Mouse (Mus musculus): ENCODE measurements around the gene Cyb561d2. TPM values are rescaled to one million over a fixed set of nuclear protein-coding genes. Genes with fewer than 3 reads are reported as not detected.

The Cyb561d2 gene
- total and polyA plus RNA-seq, 3 experiments = 23.8 to 37.8 (median 35.7) TPM

GRCm38 (mm10) chr9:107545602-107546001, 3.6 kb upstream of the Cyb561d2 start (continued):
- TF ChIP-seq E2F4 (IDR thresholded peaks at IDR 0.05; ENCODE audit: insufficient replicate concordance, low read depth, low read length) = no peak
- TF ChIP-seq EP300 (IDR thresholded peaks at IDR 0.05; ENCODE audit: low read length) = no peak
- TF ChIP-seq SMC3 (IDR thresholded peaks at IDR 0.05; ENCODE audit: low read depth, low read length) = peak; percentile 45; the same call in 1 of the 2 replicates
- no peak for TF ChIP-seq USF2 (conservative IDR thresholded peaks at IDR 0.05; ENCODE audit: low read depth, low read length)
- TF ChIP-seq GABPA (IDR thresholded peaks at IDR 0.05; ENCODE audit: insufficient replicate concordance, low read depth, low read length) = no peak
- TF ChIP-seq TBP (conservative IDR thresholded peaks at IDR 0.05; ENCODE audit: low read depth, low read length) = no peak
- TF ChIP-seq CHD1 (IDR thresholded peaks at IDR 0.05; ENCODE audit: low read depth, low read length) = no peak
- no peak for TF ChIP-seq BHLHE40 (IDR thresholded peaks at IDR 0.05; ENCODE audit: low read depth, low read length)
- TF ChIP-seq CTCF (conservative IDR thresholded peaks at IDR 0.05 in 1 of 2, IDR thresholded peaks at IDR 0.05 in 1 of 2; ENCODE audit: low read depth in 2 of 2, low read length in 2 of 2) = peak; percentile 82 to 91
- peak; percentile 28; the same call in 1 of the 2 replicates for TF ChIP-seq TCF12 (IDR thresholded peaks at IDR 0.05; ENCODE audit: low read depth, low read length)

- Histone ChIP-seq H3K4me1 (ENCODE audit: control insufficient read depth in 1 of 2, insufficient read depth in 2 of 2) (peaks cover 5 to 45% of the 10 kb centered on the region in 2 experiments; a peak in 2 of 4 replicates), H3K4me3 (replicated peaks in 1 of 3; ENCODE audit: low read depth in 2 of 3, low read length in 2 of 3, poor library complexity in 1 of 3) (no peak overlapping the region), H3K9ac (ENCODE audit: insufficient read depth, low read depth) (no peak overlapping the region), H3K27ac (ENCODE audit: insufficient read depth, low read depth) (no peak overlapping the region), H3K9me3 (replicated peaks; ENCODE audit: low read length) (no peaks in the 10 kb centered on the region), H3K27me3 (replicated peaks) (no peaks in the 10 kb centered on the region), H3K4me2 (ENCODE audit: insufficient read depth, low read depth, poor library complexity, severe bottlenecking) (no peak overlapping the region), H3K36me3 (replicated peaks in 1 of 2; ENCODE audit: control insufficient read depth in 1 of 2, insufficient read depth in 1 of 2, low read length in 1 of 2) (peaks cover 19 to 29% of the 10 kb centered on the region in 2 experiments), H3K79me2 (replicated peaks; ENCODE audit: control insufficient read depth, extremely low read depth, insufficient read depth, poor library complexity, severe bottlenecking) (no peaks in the 10 kb centered on the region)
- TF ChIP-seq RAD21 (IDR thresholded peaks at IDR 0.05; ENCODE audit: low read depth, low read length) (no peak), EP300 (IDR thresholded peaks at IDR 0.05; ENCODE audit: low read length) (no peak), POLR2AphosphoS2 (IDR thresholded peaks at IDR 0.05; ENCODE audit: low read depth, low read length) (no peak), E2F4 (IDR thresholded peaks at IDR 0.05; ENCODE audit: insufficient replicate concordance, low read depth, low read length) (no peak), USF2 (conservative IDR thresholded peaks at IDR 0.05; ENCODE audit: low read depth, low read length) (no peak), CHD1 (IDR thresholded peaks at IDR 0.05; ENCODE audit: low read depth, low read length) (no peak), USF1 (IDR thresholded peaks at IDR 0.05; ENCODE audit: low read depth, low read length) (no peak), TBP (conservative IDR thresholded peaks at IDR 0.05; ENCODE audit: low read depth, low read length) (no peak), ELF1 (IDR thresholded peaks at IDR 0.05; ENCODE audit: low read depth, low read length) (no peak), MAZ (IDR thresholded peaks at IDR 0.05; ENCODE audit: low read depth, low read length) (no peak)
- in situ Hi-C loops (cut with MboI; ENCODE audit: low pct_ligation_motif_present, low pct_unique_long_range_greater_than_20kb, low sequenced_read_pairs) (no loop called here), dilution Hi-C loops (cut with MboI; ENCODE audit: extremely low pct_ligation_motif_present, extremely low pct_unique_long_range_greater_than_20kb, low sequenced_read_pairs) (no loop called here)
- no peak for DNase-seq (ENCODE audit: extremely low read depth)
Observed at GRCm38 (mm10) chr9:107545199-107545598, 3.2 kb upstream of the Cyb561d2 start.

- no peak for DNase-seq (ENCODE audit: extremely low read depth)
- no peak overlapping the region for H3K9ac ChIP-seq (ENCODE audit: insufficient read depth, low read depth)
- no peaks in the 10 kb centered on the region for H3K79me2 ChIP-seq (replicated peaks; ENCODE audit: control insufficient read depth, extremely low read depth, insufficient read depth, poor library complexity, severe bottlenecking)
- H3K9me3 ChIP-seq (replicated peaks; ENCODE audit: low read length) = no peaks in the 10 kb centered on the region
- no peaks in the 10 kb centered on the region for H3K27me3 ChIP-seq (replicated peaks)
- peaks cover 24 to 34% of the 10 kb centered on the region in 2 experiments for H3K36me3 ChIP-seq (replicated peaks in 1 of 2; ENCODE audit: control insufficient read depth in 1 of 2, insufficient read depth in 1 of 2, low read length in 1 of 2)
- in situ Hi-C loops (cut with MboI; ENCODE audit: low pct_ligation_motif_present, low pct_unique_long_range_greater_than_20kb, low sequenced_read_pairs) = no loop called here
- dilution Hi-C loops (cut with MboI; ENCODE audit: extremely low pct_ligation_motif_present, extremely low pct_unique_long_range_greater_than_20kb, low sequenced_read_pairs) = no loop called here
- no peak overlapping the region for H3K4me3 ChIP-seq (replicated peaks in 1 of 3; ENCODE audit: low read depth in 2 of 3, low read length in 2 of 3, poor library complexity in 1 of 3)
- TF ChIP-seq BHLHE40 (IDR thresholded peaks at IDR 0.05; ENCODE audit: low read depth, low read length) (no peak), JUND (conservative IDR thresholded peaks at IDR 0.05; ENCODE audit: low read depth, low read length) (no peak), TCF12 (IDR thresholded peaks at IDR 0.05; ENCODE audit: low read depth, low read length) (no peak), ZNF384 (IDR thresholded peaks at IDR 0.05; ENCODE audit: low read depth, low read length) (no peak), ZKSCAN1 (IDR thresholded peaks at IDR 0.05; ENCODE audit: borderline replicate concordance, low read depth, low read length) (no peak), JUN (IDR thresholded peaks at IDR 0.05; ENCODE audit: insufficient read depth, low read depth, low read length) (no peak), HCFC1 (IDR thresholded peaks at IDR 0.05; ENCODE audit: low read depth, low read length) (no peak), MAFK (IDR thresholded peaks at IDR 0.05; ENCODE audit: insufficient replicate concordance, low read length) (no peak), ELF1 (IDR thresholded peaks at IDR 0.05; ENCODE audit: low read depth, low read length) (no peak), ZMIZ1 (IDR thresholded peaks at IDR 0.05; ENCODE audit: low read depth, low read length) (no peak), SIN3A (IDR thresholded peaks at IDR 0.05; ENCODE audit: low read length) (no peak)
- no peak overlapping the region for H3K4me2 ChIP-seq (ENCODE audit: insufficient read depth, low read depth, poor library complexity, severe bottlenecking)
- no peak overlapping the region for H3K27ac ChIP-seq (ENCODE audit: insufficient read depth, low read depth)
- peaks cover 5 to 45% of the 10 kb centered on the region in 2 experiments; a peak in 2 of 4 replicates for H3K4me1 ChIP-seq (ENCODE audit: control insufficient read depth in 1 of 2, insufficient read depth in 2 of 2)
Observed at GRCm38 (mm10) chr9:107544729-107545128, 2.7 kb upstream of the Cyb561d2 start.

Data from CH12.LX (cell line).